Mouse (Mus musculus) heart, postnatal 0 days (tissue): ENCODE measurements at regions not wholly inside any gene's neighbourhood (a gene's known extent, or its start where the extent isn't known, plus 50 kb on each side); places are given as distances from the start of the nearest gene placed in this dataset.

Experiments used
- ATAC-seq: fragments of 200-750 bp; cut with Nextera tagmentation; 2 replicates; pipeline ENCODE4 v1.8.0; 2017; ENCODE audit warnings: low read depth, moderate number of reproducible peaks, moderate library complexity; ENCODE audit not compliant: insufficient read depth
- DNase-seq: peaks from one replicate; pipeline ENCODE4 v3.0.0-alpha.2; 2016; ENCODE audit warnings: low spot score
- H3K27ac ChIP-seq: fragments of 300-500 bp; sonication (generic); 2 replicates; pipeline ENCODE4 v1.5.1; 2014; ENCODE audit warnings: low read depth, mild to moderate bottlenecking
- H3K27me3 ChIP-seq: fragments of 300-500 bp; sonication (generic); 2 replicates; pipeline ENCODE4 v1.6.1; 2014; ENCODE audit warnings: low read length, mixed read lengths; ENCODE audit not compliant: control insufficient read depth, insufficient read depth
- H3K36me3 ChIP-seq: fragments of 300-500 bp; sonication (generic); replicated peaks from 2 replicates; pipeline ENCODE4 v1.6.1; 2014; ENCODE audit warnings: low read length, mixed read lengths; ENCODE audit not compliant: control insufficient read depth, insufficient read depth
- H3K4me1 ChIP-seq: fragments of 300-500 bp; sonication (generic); 2 replicates; pipeline ENCODE4 v1.6.1; 2014; ENCODE audit warnings: antibody characterized with exemption; ENCODE audit not compliant: control insufficient read depth, insufficient read depth
- H3K4me2 ChIP-seq: fragments of 300-500 bp; sonication (generic); 2 replicates; pipeline ENCODE4 v1.6.1; 2014; ENCODE audit warnings: low read depth, mild to moderate bottlenecking, low read length, moderate library complexity
- H3K4me3 ChIP-seq: fragments of 300-500 bp; sonication (generic); 2 replicates; pipeline ENCODE4 v1.5.1; 2014; ENCODE audit warnings: low read depth, low read length
- H3K9ac ChIP-seq: fragments of 300-500 bp; sonication (generic); replicated peaks from 2 replicates; pipeline ENCODE4 v1.6.1; 2014; ENCODE audit warnings: low read depth, low read length, mixed read lengths
- H3K9me3 ChIP-seq: fragments of 300-500 bp; sonication (generic); replicated peaks from 2 replicates; pipeline ENCODE4 v1.6.1; 2016; ENCODE audit warnings: low read length; ENCODE audit not compliant: control insufficient read depth
- CTCF ChIP-seq: IDR thresholded peaks from 2 replicates; pipeline ENCODE4 v1.5.1; 2016; ENCODE audit warnings: antibody characterized with exemption, control low read depth, low read depth
- EP300 ChIP-seq: IDR thresholded peaks from 2 replicates; pipeline ENCODE4 v1.6.1; 2016; ENCODE audit warnings: antibody characterized with exemption, low read depth
- WGBS: fragments of 180-500 bp; shearing (Covaris S2); extraction: QIAGEN DNeasy Blood & Tissue Kit; methylation state at CpG from one replicate; pipeline ENCODE4 v1.1.7; 2014; 5-methylcytosine and 5-hydroxymethylcytosine counted together

DNA sequence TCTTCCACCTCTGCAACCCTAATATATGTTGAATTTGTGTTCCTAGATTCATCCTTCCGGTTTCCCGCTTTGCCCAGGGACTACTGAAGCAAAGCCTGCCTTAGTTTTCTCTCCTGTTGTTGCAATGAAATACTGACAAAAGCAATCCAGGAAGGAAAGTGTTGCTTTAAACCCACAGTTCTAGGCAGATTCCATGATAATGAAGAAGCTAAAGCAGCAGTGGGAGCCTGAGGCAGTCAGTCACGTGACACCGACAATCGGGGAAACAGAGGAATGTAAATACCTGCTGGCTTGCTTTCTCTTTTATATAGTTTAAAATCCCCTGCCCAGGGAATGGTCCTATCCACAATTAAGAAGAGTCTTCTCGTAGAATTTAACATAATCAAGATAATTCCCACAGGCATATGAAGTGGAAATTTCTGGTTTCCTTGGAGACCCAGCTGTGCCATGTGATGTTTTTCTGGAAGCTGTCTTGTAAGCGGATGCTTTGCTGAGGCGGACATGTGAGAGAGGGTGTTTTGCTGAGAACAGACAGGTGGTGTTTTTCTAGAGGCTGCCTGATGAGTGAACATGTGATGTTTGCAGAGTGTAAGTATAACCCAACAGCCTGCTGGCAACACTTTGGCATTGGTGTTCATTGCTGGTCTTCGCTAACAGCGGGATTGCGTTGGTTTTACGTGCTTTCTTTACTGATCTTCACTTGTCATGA is 398.0 kb downstream of the Prim2 start:
- Histone ChIP-seq H3K4me2 (peak overlapping the region; percentile 26), H3K27ac (no peak overlapping the region), H3K27me3 (no peaks in the 10 kb centered on the region), H3K4me3 (0 out of 2 replicates have a peak overlapping the region, but pooled peaks have one; percentile 6), H3K9ac (no peak overlapping the region), H3K36me3 (no peaks in the 10 kb centered on the region), H3K4me1 (no peaks in the 10 kb centered on the region), H3K9me3 (no peaks in the 10 kb centered on the region)
- TF ChIP-seq CTCF (no peak), EP300 (no peak)
- 49% methylated on average over 12 of the region's 12 CpGs for WGBS
- no peak for ATAC-seq
- DNase-seq: no peak

DNA sequence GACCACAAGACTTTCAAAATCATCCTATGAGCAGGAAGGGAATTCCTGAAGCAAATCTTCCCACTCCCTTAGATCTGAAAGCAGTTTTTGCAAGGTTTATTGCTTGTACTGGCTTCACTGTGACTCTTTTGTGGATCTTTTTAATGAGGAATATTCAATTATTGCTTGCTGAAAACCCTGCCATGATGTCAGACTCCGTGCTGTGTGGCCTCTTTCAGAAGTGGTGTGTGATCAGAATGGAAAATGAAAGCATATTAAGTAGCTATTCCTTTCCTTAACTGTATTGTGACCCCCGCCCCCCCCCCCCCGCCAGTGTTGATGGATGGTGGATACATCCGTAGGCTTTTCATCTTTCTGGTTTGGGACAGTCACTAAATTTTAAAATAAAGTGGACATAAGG is 400.4 kb downstream of the Prim2 start:
- Histone ChIP-seq H3K9me3 (no peaks in the 10 kb centered on the region), H3K27ac (no peak overlapping the region), H3K27me3 (no peaks in the 10 kb centered on the region), H3K36me3 (no peaks in the 10 kb centered on the region), H3K4me3 (no peak overlapping the region), H3K9ac (no peak overlapping the region), H3K4me2 (no peak overlapping the region), H3K4me1 (no peaks in the 10 kb centered on the region)
- 71% methylated on average over 4 of the region's 4 CpGs for WGBS
- TF ChIP-seq CTCF (no peak), EP300 (no peak)
- DNase-seq: no peak
- ATAC-seq: no peak

DNA sequence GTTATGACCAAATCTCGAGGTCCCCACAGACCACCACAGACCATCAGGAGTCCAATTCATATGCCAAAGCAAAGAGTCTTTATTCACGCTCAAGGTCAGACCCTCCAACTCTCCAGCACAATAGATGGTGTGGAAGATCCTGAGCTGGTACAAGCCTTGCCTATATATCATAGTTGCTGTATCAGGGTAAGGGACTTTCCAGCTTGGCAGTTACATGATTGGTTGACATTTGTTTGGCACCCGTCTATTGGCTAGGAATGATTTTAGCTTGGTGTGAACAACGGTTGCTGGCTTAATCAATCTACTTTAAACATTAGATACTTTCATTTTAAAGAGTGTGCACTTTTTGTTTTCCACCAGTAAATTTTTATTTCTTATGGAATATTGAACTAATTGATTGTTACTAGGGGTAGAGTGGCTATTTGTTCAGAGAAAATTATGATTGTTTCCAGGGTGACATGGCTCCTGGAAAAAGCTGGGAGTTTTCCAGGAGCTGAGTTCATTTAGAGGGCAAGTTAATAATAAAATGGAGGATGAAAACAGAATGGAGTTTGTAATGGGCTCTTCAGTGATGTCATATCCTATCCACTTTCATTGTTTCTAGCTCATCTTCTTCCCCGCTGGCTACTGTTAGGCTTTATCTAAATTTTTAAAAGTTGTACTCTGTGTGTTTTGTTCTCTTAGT is 403.7 kb downstream of the Prim2 start:
- H3K36me3 ChIP-seq: no peaks in the 10 kb centered on the region

DNA sequence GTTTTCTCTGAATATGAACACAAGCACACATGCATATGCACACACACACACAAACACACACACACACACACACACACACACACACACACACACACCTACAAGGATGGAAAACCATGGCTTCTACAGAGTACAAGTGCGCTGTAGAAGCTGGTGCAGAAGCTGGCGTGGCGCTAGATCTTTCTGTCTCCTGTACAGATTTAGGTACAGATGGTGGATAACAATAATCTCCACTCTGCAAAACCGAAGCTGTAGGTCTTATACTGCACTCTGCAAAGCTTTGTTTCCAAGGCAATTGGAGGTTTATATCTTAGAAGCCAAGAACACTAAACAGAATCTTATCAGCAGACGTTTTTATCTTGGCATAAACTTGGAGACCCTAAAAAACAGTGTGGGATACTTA is 420.1 kb downstream of the Prim2 start:
- H3K36me3 ChIP-seq: no peaks in the 10 kb centered on the region
- H3K9ac ChIP-seq: no peak overlapping the region
- ATAC-seq (no peak), DNase-seq (no peak)
- 62% methylated on average over 5 of the region's 5 CpGs for WGBS
- no peaks in the 10 kb centered on the region for H3K4me1 ChIP-seq
- TF ChIP-seq EP300 (no peak), CTCF (no peak)
- H3K4me3 ChIP-seq: no peak overlapping the region
- H3K9me3 ChIP-seq: no peaks in the 10 kb centered on the region
- no peaks in the 10 kb centered on the region for H3K27me3 ChIP-seq
- no peak overlapping the region for H3K27ac ChIP-seq
- no peak overlapping the region for H3K4me2 ChIP-seq

More for the DNA sequence above, 403.7 kb downstream of the Prim2 start:
- ATAC-seq: peak; percentile 47; the same call in 1 of the 2 replicates
- Histone ChIP-seq H3K27me3 (no peaks in the 10 kb centered on the region), H3K9ac (no peak overlapping the region), H3K4me1 (no peaks in the 10 kb centered on the region), H3K4me3 (no peak overlapping the region), H3K4me2 (no peak overlapping the region), H3K9me3 (no peaks in the 10 kb centered on the region), H3K27ac (no peak overlapping the region)
- 39% methylated on average over 5 of the region's 5 CpGs for WGBS
- TF ChIP-seq CTCF (no peak), EP300 (no peak)
- peak; percentile 37 for DNase-seq

DNA sequence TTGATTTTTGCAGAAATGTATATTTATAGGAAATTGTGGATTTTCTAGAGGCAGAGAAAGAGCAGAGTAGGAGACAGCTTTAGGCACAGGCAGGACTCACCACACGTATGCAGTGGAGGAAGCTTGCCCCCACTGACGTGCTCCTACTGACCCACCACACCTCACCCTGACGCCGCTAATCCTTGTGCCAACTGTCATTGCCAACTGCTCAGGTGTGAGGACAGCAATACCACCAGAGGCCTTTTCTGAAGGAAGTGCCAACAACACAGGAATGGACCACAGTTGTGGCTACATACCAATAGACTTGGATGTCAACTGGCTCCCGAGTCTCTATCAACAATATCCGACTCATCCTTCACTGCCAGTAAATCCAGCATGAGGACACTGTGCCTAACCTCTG is 422.5 kb downstream of the Prim2 start:
- Histone ChIP-seq H3K36me3 (no peaks in the 10 kb centered on the region), H3K27me3 (no peaks in the 10 kb centered on the region), H3K4me3 (no peak overlapping the region)

DNA sequence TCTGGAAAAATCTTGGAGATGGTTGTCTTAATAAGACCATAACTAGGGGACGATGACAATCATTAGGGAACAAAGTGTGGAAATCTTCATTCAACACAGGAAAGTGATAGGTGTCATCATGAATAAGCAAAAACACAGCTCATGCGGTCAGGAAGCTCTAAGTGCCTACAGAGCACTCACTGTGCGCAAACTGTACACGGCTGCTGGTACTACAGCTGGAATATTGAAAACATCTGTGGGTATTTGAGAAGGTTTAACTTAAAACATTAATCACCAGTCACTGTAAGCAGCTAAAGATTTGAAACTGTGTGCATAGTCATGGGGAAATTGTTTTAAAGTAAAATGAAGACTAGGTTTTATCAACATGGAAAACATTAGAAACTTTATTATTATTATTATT is 424.4 kb downstream of the Prim2 start:
- Histone ChIP-seq H3K36me3 (no peaks in the 10 kb centered on the region), H3K9ac (no peak overlapping the region)

More for the DNA sequence above, 422.5 kb downstream of the Prim2 start:
- WGBS: 84% methylated on average over 6 of the region's 6 CpGs
- no peaks in the 10 kb centered on the region for H3K9me3 ChIP-seq
- no peak for DNase-seq
- ATAC-seq: no peak
- no peaks in the 10 kb centered on the region for H3K4me1 ChIP-seq
- no peak overlapping the region for H3K4me2 ChIP-seq
- no peak overlapping the region for H3K27ac ChIP-seq
- TF ChIP-seq CTCF: no peak
- no peak for TF ChIP-seq EP300
- no peak overlapping the region for H3K9ac ChIP-seq

More for the DNA sequence above, 424.4 kb downstream of the Prim2 start:
- Histone ChIP-seq H3K27ac (no peak overlapping the region), H3K4me2 (no peak overlapping the region), H3K9me3 (no peaks in the 10 kb centered on the region), H3K4me3 (no peak overlapping the region), H3K27me3 (no peaks in the 10 kb centered on the region), H3K4me1 (no peaks in the 10 kb centered on the region)
- DNase-seq (no peak), ATAC-seq (no peak)
- TF ChIP-seq EP300 (no peak), CTCF (no peak)
- 75% methylated on average over 4 of the region's 4 CpGs for WGBS
